Mouse (Mus musculus): ENCODE results near the gene Fam160a1. TPM values are rescaled to one million over a fixed set of nuclear protein-coding genes. Genes with fewer than 3 reads are reported as not detected.

Fam160a1 gene
- total RNA-seq, 2 experiments from 2014 or later, result 0.53 to 1.3 TPM

DNA sequence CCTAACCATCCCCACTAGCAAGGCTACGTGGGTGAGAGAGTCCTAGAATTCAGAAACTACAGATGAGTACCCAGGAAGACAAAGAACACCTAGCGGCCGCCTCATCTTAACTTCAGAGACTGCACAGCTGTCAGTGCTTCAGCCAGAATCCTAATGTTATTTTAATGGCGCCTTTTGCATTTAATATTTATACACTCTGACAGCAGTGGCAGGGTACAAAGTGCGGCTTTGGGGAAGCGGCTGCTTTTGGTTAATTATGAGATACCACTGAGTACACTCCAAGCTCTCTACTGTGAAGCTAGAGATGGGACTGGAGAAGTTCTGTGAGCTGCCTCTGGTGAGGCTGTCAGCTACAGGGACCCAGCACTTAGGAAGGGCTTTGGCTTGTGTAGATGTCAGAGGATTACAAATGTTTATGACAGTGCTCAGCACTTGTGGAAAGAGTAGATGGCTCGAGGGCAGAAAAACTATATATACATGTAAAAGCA lies 171.5 kb downstream of the Fam160a1 start:
- ATAC-seq (replicated peaks; ENCODE audit: low FRiP score, poor library complexity, severe bottlenecking), result no peak

DNA sequence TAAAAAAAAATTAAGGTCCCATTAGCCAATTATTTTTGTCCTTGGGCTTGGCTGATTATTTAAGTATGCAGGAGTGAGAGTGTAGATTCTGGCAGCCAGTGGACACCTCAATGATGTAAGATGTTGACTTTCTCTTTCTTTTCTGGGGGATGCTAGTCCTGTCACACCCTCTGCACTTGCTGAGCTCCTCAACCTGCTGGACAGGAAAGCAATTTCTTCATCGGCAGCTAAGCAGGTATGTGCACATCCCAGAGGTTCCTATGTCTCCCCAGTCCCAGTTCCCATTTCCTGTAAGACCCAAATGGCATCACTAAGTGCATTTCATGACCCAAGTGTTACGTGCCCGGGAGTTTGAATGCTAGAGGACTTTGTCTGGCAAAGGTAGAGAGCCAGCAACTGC lies 172.3 kb downstream of the Fam160a1 start:
- ATAC-seq (replicated peaks; ENCODE audit: low FRiP score, poor library complexity, severe bottlenecking), result no peak

DNA sequence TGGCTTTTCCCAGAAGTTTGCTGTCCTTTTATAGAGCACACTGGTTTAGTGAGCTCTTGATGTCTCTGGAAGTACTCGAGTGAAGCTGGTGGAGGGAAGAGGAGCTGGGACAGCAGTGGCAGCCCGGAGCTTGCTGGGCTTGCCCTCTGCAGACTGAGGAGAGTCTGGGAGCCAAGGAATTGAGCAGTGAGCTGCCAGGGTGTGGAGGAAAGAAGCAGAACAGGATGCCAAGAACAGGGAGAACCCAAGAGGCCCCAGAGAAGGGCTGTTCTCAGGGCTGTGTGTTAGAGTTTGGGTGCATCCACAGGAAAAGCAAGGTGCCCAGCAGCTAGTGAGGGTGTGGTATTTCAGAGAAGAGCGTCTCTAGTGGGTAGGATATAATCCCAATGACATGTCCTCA lies 175.3 kb downstream of the Fam160a1 start:
- no peak for ATAC-seq (replicated peaks; ENCODE audit: low FRiP score, poor library complexity, severe bottlenecking)

DNA sequence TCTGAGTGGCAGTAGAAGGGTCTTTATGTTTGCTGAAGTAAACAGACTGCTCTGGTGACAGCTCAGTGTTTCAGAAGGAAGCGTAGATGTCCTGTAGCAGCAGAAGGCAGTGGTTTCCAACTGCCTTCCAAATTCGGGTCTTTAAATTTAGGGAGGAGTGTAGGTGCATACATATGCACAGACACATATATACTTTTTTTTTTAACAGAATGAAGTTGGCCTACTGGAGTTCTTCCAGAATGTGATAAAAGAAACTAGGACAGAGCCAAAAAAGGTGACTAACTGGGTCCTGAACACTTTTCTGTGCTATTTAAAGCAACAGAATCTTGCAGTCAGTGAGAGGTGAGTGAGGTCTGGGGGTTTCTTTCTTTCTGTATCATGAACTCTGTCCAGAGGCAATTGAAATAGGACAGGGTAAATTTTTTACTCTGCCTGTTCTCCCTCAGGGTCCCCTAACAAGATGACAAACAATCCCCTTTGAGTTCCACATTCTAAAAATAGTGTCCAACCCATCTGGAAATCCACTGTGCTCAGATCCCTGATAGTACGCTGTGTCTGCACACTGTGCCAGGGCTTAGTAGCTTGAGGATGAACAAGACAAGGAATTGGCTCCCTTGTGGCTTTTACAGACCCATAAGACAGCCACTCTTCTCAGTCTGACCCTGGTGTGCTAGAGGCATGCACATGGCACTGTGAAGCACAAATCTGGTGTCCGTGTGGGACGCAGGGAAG lies 180.2 kb downstream of the Fam160a1 start:
- ATAC-seq (replicated peaks; ENCODE audit: low FRiP score, poor library complexity, severe bottlenecking), result no peak

DNA sequence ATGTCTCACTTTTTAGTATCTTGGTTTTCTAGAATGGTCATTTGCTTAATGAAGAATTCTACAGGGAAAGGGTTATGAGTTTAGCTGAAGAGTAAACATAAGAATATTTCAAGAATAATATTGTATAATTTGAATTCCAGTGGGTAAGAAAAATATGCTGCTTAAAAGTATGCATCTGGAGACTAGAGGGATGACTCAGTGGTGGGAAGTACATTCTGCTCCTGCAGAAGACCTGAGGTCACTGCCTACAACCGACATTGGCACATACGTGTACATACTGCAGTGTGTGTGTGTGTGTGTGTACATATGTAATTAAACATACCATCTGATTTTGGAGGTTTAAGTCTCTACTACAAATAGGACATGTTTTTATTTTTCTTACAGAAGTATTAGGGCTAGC lies 181.5 kb downstream of the Fam160a1 start:
- ATAC-seq (replicated peaks; ENCODE audit: low FRiP score, poor library complexity, severe bottlenecking), result no peak

DNA sequence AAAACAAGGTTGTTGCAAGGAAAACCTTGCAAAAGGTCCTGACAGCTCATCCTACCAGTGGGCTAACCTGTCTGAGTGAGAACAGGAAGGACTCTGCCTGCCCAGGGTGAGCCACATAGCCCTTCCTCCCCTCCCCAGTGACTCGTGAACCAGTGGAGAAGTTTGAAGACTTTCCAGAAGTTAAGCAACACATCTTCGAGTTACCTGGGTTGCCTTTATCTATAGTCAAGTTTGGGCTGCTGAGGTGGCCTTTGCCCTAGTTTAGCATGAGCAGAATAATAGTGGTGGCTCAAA lies 182.0 kb downstream of the Fam160a1 start:
- no peak for ATAC-seq (replicated peaks; ENCODE audit: low FRiP score, poor library complexity, severe bottlenecking)

DNA sequence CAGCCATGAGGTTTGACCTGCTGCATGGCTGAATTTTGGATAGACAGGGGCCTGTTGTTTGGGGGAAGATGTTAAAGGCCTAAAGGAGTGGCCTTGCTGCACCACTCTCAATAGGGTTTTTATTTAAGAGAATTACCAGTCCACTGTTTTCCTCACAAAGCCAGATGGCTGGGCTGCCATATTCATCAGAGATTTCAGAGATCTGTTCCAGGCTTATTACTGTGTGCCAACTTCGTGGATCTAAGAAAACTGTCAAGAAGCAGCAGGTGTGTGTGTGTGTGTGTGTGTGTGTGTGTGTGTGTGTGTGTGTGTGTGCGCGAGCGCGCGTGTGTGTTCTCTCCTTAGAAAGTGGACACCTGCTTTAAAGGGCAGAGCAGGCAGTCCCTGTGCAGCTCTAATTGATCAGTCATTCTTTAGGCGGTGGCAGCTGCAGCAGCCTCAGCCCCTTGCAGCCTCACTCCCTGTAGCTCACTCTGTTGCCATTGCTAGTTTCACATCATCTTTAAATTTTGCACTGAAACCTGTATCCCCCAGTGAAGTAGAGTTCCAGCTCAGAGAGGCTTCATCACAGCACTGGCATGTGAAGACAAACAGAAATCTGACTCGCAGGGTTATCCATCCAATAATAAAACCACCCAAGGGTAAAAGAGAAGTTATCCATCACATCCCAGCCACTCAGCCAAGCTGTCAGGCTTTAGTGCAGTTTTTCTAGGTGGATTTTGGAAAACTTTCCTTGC lies 182.5 kb downstream of the Fam160a1 start:
- ATAC-seq (replicated peaks; ENCODE audit: low FRiP score, poor library complexity, severe bottlenecking), result no peak

DNA sequence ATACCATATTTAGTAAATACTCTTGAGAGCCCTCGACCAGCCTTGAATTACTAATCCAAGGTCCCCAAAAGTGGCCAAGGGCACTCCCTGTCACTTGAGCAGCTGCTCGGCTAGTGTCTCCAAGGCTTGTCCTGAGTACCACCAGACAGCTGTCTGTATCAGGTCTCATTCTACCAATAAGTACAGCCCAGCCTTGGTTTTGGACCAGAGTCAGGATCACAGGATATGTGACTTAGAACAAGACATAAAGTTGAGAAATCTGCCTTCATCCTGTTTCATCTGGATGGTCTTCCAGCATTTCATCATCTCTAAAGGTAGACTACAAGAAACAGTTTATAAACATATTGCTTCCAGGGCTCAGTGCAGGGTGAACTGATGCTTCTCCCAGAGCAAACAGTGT lies 183.4 kb downstream of the Fam160a1 start:
- no peak for ATAC-seq (replicated peaks; ENCODE audit: low FRiP score, poor library complexity, severe bottlenecking)

DNA sequence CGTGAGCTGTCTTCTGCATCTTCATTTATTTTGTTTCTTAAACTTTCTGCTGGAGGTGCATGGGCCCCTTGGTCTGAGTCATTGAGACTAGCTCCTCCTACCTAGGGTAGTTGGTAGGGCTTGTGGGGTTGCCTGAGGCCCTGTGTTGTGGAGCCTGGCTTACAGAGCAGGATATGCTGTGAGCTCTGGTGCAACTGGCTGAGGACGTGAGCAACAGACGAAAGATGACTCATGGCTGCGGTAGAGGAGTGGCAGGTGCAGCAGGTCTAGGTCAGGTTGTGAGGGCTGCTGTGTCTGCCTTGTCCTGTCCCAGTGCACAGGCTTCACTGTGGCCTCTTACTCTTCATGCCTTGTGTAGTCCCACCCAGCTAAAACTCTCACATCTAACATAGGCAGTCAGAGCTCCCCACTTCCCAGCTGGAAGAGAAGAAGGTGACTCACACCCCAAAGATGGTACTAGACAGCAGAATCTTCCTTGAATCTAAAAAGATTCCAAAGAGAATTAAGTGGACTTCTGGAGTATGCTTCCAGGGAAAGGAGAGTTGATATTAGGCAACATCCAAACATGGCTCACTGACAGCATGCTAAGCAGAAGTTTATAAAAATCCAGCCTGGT lies 187.1 kb downstream of the Fam160a1 start:
- ATAC-seq (replicated peaks; ENCODE audit: low FRiP score, poor library complexity, severe bottlenecking), result no peak

DNA sequence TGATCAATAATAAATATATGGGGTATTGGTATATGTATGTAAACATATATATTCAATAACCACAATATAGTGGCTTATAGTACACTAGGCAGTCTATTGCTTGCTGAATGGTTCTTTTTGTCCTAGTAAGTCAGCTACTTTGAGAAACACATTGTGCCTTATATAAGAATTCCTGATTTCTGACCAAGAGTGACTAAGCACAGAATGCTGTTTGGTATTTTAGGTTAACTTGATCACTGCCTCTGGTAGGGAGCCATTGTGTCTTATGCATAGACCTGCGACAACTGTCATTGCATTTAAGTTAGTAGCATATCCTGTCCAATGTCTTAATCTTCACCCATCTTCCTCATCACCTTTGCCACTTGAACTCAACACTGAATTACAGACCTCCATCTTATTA lies 197.3 kb downstream of the Fam160a1 start:
- no peak for ATAC-seq (replicated peaks; ENCODE audit: low FRiP score, poor library complexity, severe bottlenecking)

DNA sequence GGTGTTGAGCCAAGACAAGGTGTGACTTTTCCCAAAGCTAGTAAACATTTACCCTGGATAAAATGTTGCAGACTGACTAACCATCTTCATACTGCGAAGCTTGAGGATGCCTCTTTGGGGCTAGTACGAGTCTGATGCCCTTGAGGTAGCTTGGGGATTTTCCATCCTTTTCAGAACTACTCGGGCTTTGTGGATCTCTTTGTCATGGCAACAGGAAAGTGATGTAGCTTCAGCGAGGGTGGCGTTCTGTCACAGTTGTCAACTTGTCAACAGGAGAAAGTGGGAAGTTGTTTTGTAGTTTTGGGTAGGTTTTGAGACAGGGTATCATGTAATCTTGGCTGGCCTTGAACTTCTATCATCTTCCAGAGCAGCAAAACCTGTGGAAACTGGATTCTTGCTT lies 197.7 kb downstream of the Fam160a1 start:
- no peak for ATAC-seq (replicated peaks; ENCODE audit: low FRiP score, poor library complexity, severe bottlenecking)

DNA sequence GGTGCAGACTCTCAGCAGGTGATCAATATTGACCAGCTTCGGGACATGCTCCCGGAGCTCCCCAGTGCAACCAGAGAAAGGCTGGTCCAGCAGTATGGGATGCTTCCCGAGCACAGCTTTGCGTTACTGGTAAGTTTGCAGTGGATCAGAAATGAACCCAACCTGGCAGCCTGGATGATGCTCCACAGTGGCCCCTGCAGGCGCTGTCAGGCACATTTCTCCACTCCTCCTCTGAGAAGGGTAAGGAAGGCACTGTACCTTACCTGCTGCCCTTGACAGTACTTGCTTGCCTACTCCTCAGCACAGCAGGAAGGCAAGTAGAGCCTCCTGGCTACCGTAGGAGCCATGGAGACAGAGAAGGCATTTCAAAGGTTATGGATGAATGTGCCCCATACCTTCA lies 198.2 kb downstream of the Fam160a1 start:
- no peak for ATAC-seq (replicated peaks; ENCODE audit: low FRiP score, poor library complexity, severe bottlenecking)

DNA sequence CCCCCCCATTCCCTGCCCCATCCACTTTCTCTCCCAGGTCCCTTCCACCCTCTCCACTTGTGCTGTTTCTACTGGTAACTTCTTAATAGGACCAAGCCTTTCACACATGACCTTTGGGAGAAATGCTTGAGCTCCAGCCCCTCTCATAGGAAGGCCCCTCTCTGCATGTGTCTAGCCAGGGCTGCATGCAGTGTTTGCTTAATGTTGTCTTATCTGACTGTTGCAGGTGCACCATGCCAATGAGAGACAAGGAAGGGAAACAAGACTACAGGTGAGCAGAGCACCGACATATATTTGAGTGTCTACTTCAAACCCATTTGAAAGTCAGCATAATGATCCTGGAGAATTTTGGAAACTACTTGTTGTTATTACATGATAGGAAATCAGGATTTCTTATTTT lies 200.7 kb downstream of the Fam160a1 start:
- ATAC-seq (replicated peaks; ENCODE audit: low FRiP score, poor library complexity, severe bottlenecking), result no peak

Other genes starting within 250 kb of the Fam160a1 start
- 2.1 TPM in 1 of 2 replicates, not detected in the other for gene Gatb, start 243.2 kb downstream of the Fam160a1 start, total RNA-seq (2015; ENCODE audit: low replicate concordance)
- gene Gatb, start 243.2 kb downstream of the Fam160a1 start, total RNA-seq (2017; ENCODE audit: low replicate concordance), result 1.4 and 2.4 TPM in 2 replicates
- not detected in 2 replicates for gene Glt28d2, start 70.2 kb upstream of the Fam160a1 start, total RNA-seq (2015; ENCODE audit: low replicate concordance)
- not detected in 2 replicates for gene Glt28d2, start 70.2 kb upstream of the Fam160a1 start, total RNA-seq (2017; ENCODE audit: low replicate concordance)
- gene Gm37240, start 70.2 kb upstream of the Fam160a1 start, total RNA-seq (2015; ENCODE audit: low replicate concordance), result not detected in 2 replicates
- not detected in 2 replicates for gene Gm37240, start 70.2 kb upstream of the Fam160a1 start, total RNA-seq (2017; ENCODE audit: low replicate concordance)
- 2.2 and 2.5 TPM in 2 replicates for gene Sh3d19, start 153.8 kb upstream of the Fam160a1 start, total RNA-seq (2015; ENCODE audit: low replicate concordance)
- gene Sh3d19, start 153.8 kb upstream of the Fam160a1 start, total RNA-seq (2017; ENCODE audit: low replicate concordance), result 3.5 and 7.3 TPM in 2 replicates
- gene Prss48, start 185.2 kb upstream of the Fam160a1 start, total RNA-seq (2015; ENCODE audit: low replicate concordance), result not detected in 2 replicates
- not detected in 2 replicates for gene Prss48, start 185.2 kb upstream of the Fam160a1 start, total RNA-seq (2017; ENCODE audit: low replicate concordance)

All from erythroid progenitor cell, adult 5-6 weeks (primary cell).